Mouse (Mus musculus): ENCODE data around the gene Gm45753. TPM values are rescaled to one million over a fixed set of nuclear protein-coding genes. Genes with fewer than 3 reads are reported as not detected.

Gene Gm45753
- polyA plus RNA-seq, 1 experiment from 2014 or later = not detected

GRCm38 (mm10) chr8:45295276-45295675 lies 13.0 kb downstream of the Gm45753 start:
- Histone ChIP-seq H3K9ac (ENCODE audit: low read length) (no peak overlapping the region), H3K4me1 (replicated peaks; ENCODE audit: control insufficient read depth, insufficient read depth, low read length) (no peaks in the 10 kb centered on the region), H3K27me3 (ENCODE audit: control insufficient read depth, insufficient read depth, low read length) (no peaks in the 10 kb centered on the region), H3K36me3 (ENCODE audit: control insufficient read depth, insufficient read depth, low read length) (no peaks in the 10 kb centered on the region), H3K27ac (ENCODE audit: low read depth, low read length) (no peak overlapping the region), H3K4me2 (ENCODE audit: low read depth, low read length, severe bottlenecking) (no peak overlapping the region), H3K9me3 (ENCODE audit: control insufficient read depth, low read length) (no peaks in the 10 kb centered on the region), H3K4me3 (ENCODE audit: low read depth, low read length) (no peak overlapping the region)
- DNase-seq (ENCODE audit: low spot score) (no peak), ATAC-seq (replicated peaks; ENCODE audit: low FRiP score) (no peak)
- 92% methylated on average over 6 of the region's 6 CpGs for WGBS

- DNase-seq (ENCODE audit: low spot score) = no peak
- WGBS = 89% methylated on average over 7 of the region's 7 CpGs
These were observed 13.6 kb downstream of the Gm45753 start, which contains the start of gene Klkb1 for GRCm38 (mm10) chr8:45294687-45295086. Gene Klkb1 (minus strand): TSS chr8:45294859.

GRCm38 (mm10) chr8:45291790-45292189 lies 16.5 kb downstream of the Gm45753 start:
- H3K4me2 ChIP-seq (ENCODE audit: low read depth, low read length, severe bottlenecking) = no peak overlapping the region
- no peak for DNase-seq (ENCODE audit: low spot score)
- no peaks in the 10 kb centered on the region for H3K9me3 ChIP-seq (ENCODE audit: control insufficient read depth, low read length)
- H3K4me3 ChIP-seq (ENCODE audit: low read depth, low read length) = no peak overlapping the region
- H3K36me3 ChIP-seq (ENCODE audit: control insufficient read depth, insufficient read depth, low read length) = no peaks in the 10 kb centered on the region
- H3K9ac ChIP-seq (ENCODE audit: low read length) = no peak overlapping the region
- H3K27ac ChIP-seq (ENCODE audit: low read depth, low read length) = no peak overlapping the region
- no peaks in the 10 kb centered on the region for H3K4me1 ChIP-seq (replicated peaks; ENCODE audit: control insufficient read depth, insufficient read depth, low read length)
- WGBS = 87% methylated on average over 2 of the region's 2 CpGs
- ATAC-seq (replicated peaks; ENCODE audit: low FRiP score) = no peak
- H3K27me3 ChIP-seq (ENCODE audit: control insufficient read depth, insufficient read depth, low read length) = no peaks in the 10 kb centered on the region

More at GRCm38 (mm10) chr8:45294687-45295086, 13.6 kb downstream of the Gm45753 start, which contains the start of gene Klkb1:
- H3K4me3 ChIP-seq (ENCODE audit: low read depth, low read length) = no peak within 1 kb of the TSS
- H3K27me3 ChIP-seq (ENCODE audit: control insufficient read depth, insufficient read depth, low read length) = no peaks in the 10 kb centered on the region
- H3K4me1 ChIP-seq (replicated peaks; ENCODE audit: control insufficient read depth, insufficient read depth, low read length) = no peaks in the 10 kb centered on the region
- no peak for ATAC-seq (replicated peaks; ENCODE audit: low FRiP score)
- no peaks in the 10 kb centered on the region for H3K36me3 ChIP-seq (ENCODE audit: control insufficient read depth, insufficient read depth, low read length)
- no peak within 1 kb of the TSS for H3K27ac ChIP-seq (ENCODE audit: low read depth, low read length)
- no peak within 1 kb of the TSS for H3K9ac ChIP-seq (ENCODE audit: low read length)
- H3K4me2 ChIP-seq (ENCODE audit: low read depth, low read length, severe bottlenecking) = no peak within 1 kb of the TSS
- H3K9me3 ChIP-seq (ENCODE audit: control insufficient read depth, low read length) = no peaks in the 10 kb centered on the region

- ATAC-seq (replicated peaks; ENCODE audit: low FRiP score) = no peak
- H3K4me1 ChIP-seq (replicated peaks; ENCODE audit: control insufficient read depth, insufficient read depth, low read length) = no peaks in the 10 kb centered on the region
- H3K9me3 ChIP-seq (ENCODE audit: control insufficient read depth, low read length) = no peaks in the 10 kb centered on the region
- H3K27me3 ChIP-seq (ENCODE audit: control insufficient read depth, insufficient read depth, low read length) = no peaks in the 10 kb centered on the region
- H3K4me2 ChIP-seq (ENCODE audit: low read depth, low read length, severe bottlenecking) = no peak overlapping the region
- no peak for DNase-seq (ENCODE audit: low spot score)
- H3K36me3 ChIP-seq (ENCODE audit: control insufficient read depth, insufficient read depth, low read length) = no peaks in the 10 kb centered on the region
- H3K27ac ChIP-seq (ENCODE audit: low read depth, low read length) = no peak overlapping the region
- H3K4me3 ChIP-seq (ENCODE audit: low read depth, low read length) = no peak overlapping the region
- WGBS = 80% methylated on average over 8 of the region's 8 CpGs
- H3K9ac ChIP-seq (ENCODE audit: low read length) = no peak overlapping the region
These were observed 26.6 kb downstream of the Gm45753 start for GRCm38 (mm10) chr8:45281630-45282029.

- no peaks in the 10 kb centered on the region for H3K9me3 ChIP-seq (ENCODE audit: control insufficient read depth, low read length)
- ATAC-seq (replicated peaks; ENCODE audit: low FRiP score) (no peak), DNase-seq (ENCODE audit: low spot score) (no peak)
- 83% methylated on average over 3 of the region's 3 CpGs for WGBS
- no peaks in the 10 kb centered on the region for H3K4me1 ChIP-seq (replicated peaks; ENCODE audit: control insufficient read depth, insufficient read depth, low read length)
- no peak overlapping the region for H3K9ac ChIP-seq (ENCODE audit: low read length)
- H3K27ac ChIP-seq (ENCODE audit: low read depth, low read length) = no peak overlapping the region
- H3K4me2 ChIP-seq (ENCODE audit: low read depth, low read length, severe bottlenecking) = no peak overlapping the region
- H3K36me3 ChIP-seq (ENCODE audit: control insufficient read depth, insufficient read depth, low read length) = no peaks in the 10 kb centered on the region
- H3K27me3 ChIP-seq (ENCODE audit: control insufficient read depth, insufficient read depth, low read length) = no peaks in the 10 kb centered on the region
- H3K4me3 ChIP-seq (ENCODE audit: low read depth, low read length) = no peak overlapping the region
These were observed 30.8 kb downstream of the Gm45753 start for GRCm38 (mm10) chr8:45277453-45277852.

GRCm38 (mm10) chr8:45274317-45274716 lies 33.9 kb downstream of the Gm45753 start:
- Histone ChIP-seq H3K9me3 (ENCODE audit: control insufficient read depth, low read length) (no peaks in the 10 kb centered on the region), H3K27me3 (ENCODE audit: control insufficient read depth, insufficient read depth, low read length) (no peaks in the 10 kb centered on the region), H3K4me2 (ENCODE audit: low read depth, low read length, severe bottlenecking) (no peak overlapping the region), H3K4me3 (ENCODE audit: low read depth, low read length) (no peak overlapping the region), H3K27ac (ENCODE audit: low read depth, low read length) (no peak overlapping the region), H3K36me3 (ENCODE audit: control insufficient read depth, insufficient read depth, low read length) (no peaks in the 10 kb centered on the region), H3K9ac (ENCODE audit: low read length) (no peak overlapping the region), H3K4me1 (replicated peaks; ENCODE audit: control insufficient read depth, insufficient read depth, low read length) (no peaks in the 10 kb centered on the region)
- 90% methylated on average over 4 of the region's 4 CpGs for WGBS
- DNase-seq (ENCODE audit: low spot score) (no peak), ATAC-seq (replicated peaks; ENCODE audit: low FRiP score) (no peak)

GRCm38 (mm10) chr8:45269056-45269455 lies 39.2 kb downstream of the Gm45753 start:
- H3K9ac ChIP-seq (ENCODE audit: low read length) = no peak overlapping the region
- ATAC-seq (replicated peaks; ENCODE audit: low FRiP score) = no peak

GRCm38 (mm10) chr8:45268485-45268884 lies 39.8 kb downstream of the Gm45753 start:
- Histone ChIP-seq H3K4me3 (ENCODE audit: low read depth, low read length) (no peak overlapping the region), H3K27me3 (ENCODE audit: control insufficient read depth, insufficient read depth, low read length) (no peaks in the 10 kb centered on the region), H3K9me3 (ENCODE audit: control insufficient read depth, low read length) (no peaks in the 10 kb centered on the region), H3K27ac (ENCODE audit: low read depth, low read length) (no peak overlapping the region), H3K4me2 (ENCODE audit: low read depth, low read length, severe bottlenecking) (no peak overlapping the region), H3K4me1 (replicated peaks; ENCODE audit: control insufficient read depth, insufficient read depth, low read length) (no peaks in the 10 kb centered on the region), H3K9ac (ENCODE audit: low read length) (no peak overlapping the region), H3K36me3 (ENCODE audit: control insufficient read depth, insufficient read depth, low read length) (no peaks in the 10 kb centered on the region)
- ATAC-seq (replicated peaks; ENCODE audit: low FRiP score) = no peak
- DNase-seq (ENCODE audit: low spot score) = no peak

More at GRCm38 (mm10) chr8:45269056-45269455, 39.2 kb downstream of the Gm45753 start:
- Histone ChIP-seq H3K4me3 (ENCODE audit: low read depth, low read length) (no peak overlapping the region), H3K27me3 (ENCODE audit: control insufficient read depth, insufficient read depth, low read length) (no peaks in the 10 kb centered on the region), H3K4me1 (replicated peaks; ENCODE audit: control insufficient read depth, insufficient read depth, low read length) (no peaks in the 10 kb centered on the region), H3K36me3 (ENCODE audit: control insufficient read depth, insufficient read depth, low read length) (no peaks in the 10 kb centered on the region), H3K4me2 (ENCODE audit: low read depth, low read length, severe bottlenecking) (no peak overlapping the region), H3K9me3 (ENCODE audit: control insufficient read depth, low read length) (no peaks in the 10 kb centered on the region), H3K27ac (ENCODE audit: low read depth, low read length) (no peak overlapping the region)
- DNase-seq (ENCODE audit: low spot score) = no peak

GRCm38 (mm10) chr8:45267611-45268391 lies 40.5 kb downstream of the Gm45753 start:
- Histone ChIP-seq H3K36me3 (ENCODE audit: control insufficient read depth, insufficient read depth, low read length) (no peaks in the 10 kb centered on the region), H3K9me3 (ENCODE audit: control insufficient read depth, low read length) (no peaks in the 10 kb centered on the region), H3K9ac (ENCODE audit: low read length) (no peak overlapping the region), H3K27me3 (ENCODE audit: control insufficient read depth, insufficient read depth, low read length) (no peaks in the 10 kb centered on the region), H3K4me3 (ENCODE audit: low read depth, low read length) (no peak overlapping the region), H3K27ac (ENCODE audit: low read depth, low read length) (no peak overlapping the region), H3K4me1 (replicated peaks; ENCODE audit: control insufficient read depth, insufficient read depth, low read length) (no peaks in the 10 kb centered on the region), H3K4me2 (ENCODE audit: low read depth, low read length, severe bottlenecking) (no peak overlapping the region)
- no peak for DNase-seq (ENCODE audit: low spot score)
- WGBS = 94% methylated on average over 4 of the region's 4 CpGs
- ATAC-seq (replicated peaks; ENCODE audit: low FRiP score) = no peak
